Comparison of ENCODE assay signal across 28 mouse cellular contexts in the genomic region with DNA sequence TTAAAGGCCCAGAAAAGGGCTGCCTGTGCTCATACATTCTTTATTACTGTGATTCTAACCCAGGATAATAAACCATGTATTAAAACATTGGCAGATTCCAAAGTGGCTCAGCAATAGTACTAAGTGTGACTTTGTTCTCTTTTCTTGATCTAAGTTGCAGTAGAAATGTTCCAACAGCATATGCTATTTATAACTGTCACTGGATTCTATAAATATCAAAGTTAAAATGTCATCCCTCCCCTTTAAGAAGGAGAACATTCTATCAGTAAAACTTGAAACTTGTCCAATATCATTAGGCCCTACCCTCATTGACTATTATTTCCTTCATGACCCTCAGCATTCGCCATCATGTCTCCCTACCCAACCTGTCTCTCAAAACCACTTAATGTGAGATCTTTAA. TPM values are rescaled to one million over a fixed set of nuclear protein-coding genes. Genes with fewer than 3 reads are reported as not detected.
DNase-seq lines count a peak whose midpoint lies in the region; ATAC-seq and TF ChIP-seq lines count a peak whose summit lies in the region.
"Had no signal": no experiment of that assay in that cellular context is flagged by ENCODE, and none has a peak within 500 bp of the region (broad histone marks: within the 10 kb centered on the region; RNA-seq: fewer than 3 reads in every experiment).

No protein-coding gene starts in this region.

- no peak for TF ChIP-seq POLR2A in myocyte (IDR thresholded peaks at IDR 0.05; ENCODE audit: insufficient read length, low read depth)

- H3K9ac ChIP-seq in heart, embryonic 15.5 days: no peak overlapping the region
- H3K9ac ChIP-seq in kidney, postnatal 0 days (ENCODE audit: low read depth, low read length): no peak overlapping the region
- H3K9ac ChIP-seq: forebrain, embryonic 13.5 days; hindbrain, embryonic 13.5 days; intestine, embryonic 15.5 days had no signal

- no peaks in the 10 kb centered on the region for H3K27me3 ChIP-seq in heart, embryonic 15.5 days
- no peaks in the 10 kb centered on the region for H3K27me3 ChIP-seq in kidney, postnatal 0 days (ENCODE audit: insufficient read depth, low read length)
- no peaks in the 10 kb centered on the region for H3K27me3 ChIP-seq in myocyte (ENCODE audit: control insufficient read depth, insufficient read depth, insufficient read length)
- H3K27me3 ChIP-seq: forebrain, embryonic 13.5 days; hindbrain, embryonic 13.5 days; intestine, embryonic 15.5 days had no signal

- WGBS in heart, embryonic 15.5 days: 50% methylated on average over 1 of the region's 1 CpGs
- WGBS in kidney, postnatal 0 days: 69% methylated on average over 1 of the region's 1 CpGs

- intact Hi-C loops in heart, postnatal 25 days (cut with DNase I): no loop called here

- H3K36me3 ChIP-seq in heart, embryonic 15.5 days: no peaks in the 10 kb centered on the region
- H3K36me3 ChIP-seq in kidney, postnatal 0 days (ENCODE audit: insufficient read depth, low read length): no peaks in the 10 kb centered on the region
- no peaks in the 10 kb centered on the region for H3K36me3 ChIP-seq in myocyte (ENCODE audit: control insufficient read depth, insufficient read depth)
- H3K36me3 ChIP-seq: forebrain, embryonic 10.5 days; hindbrain, embryonic 10.5 days; hindbrain, embryonic 13.5 days; intestine, embryonic 15.5 days had no signal

- peaks cover 6% of the 10 kb centered on the region for H3K4me1 ChIP-seq in heart, embryonic 15.5 days (replicated peaks)
- H3K4me1 ChIP-seq in kidney, postnatal 0 days (replicated peaks; ENCODE audit: insufficient read depth, low read length): no peaks in the 10 kb centered on the region
- H3K4me1 ChIP-seq: forebrain, embryonic 10.5 days; forebrain, embryonic 13.5 days; hindbrain, embryonic 10.5 days; hindbrain, embryonic 13.5 days; intestine, embryonic 15.5 days had no signal

- H3ac ChIP-seq in myocyte (ENCODE audit: control insufficient read depth, insufficient read length): no peak overlapping the region

- H3K79me2 ChIP-seq in myocyte (ENCODE audit: control insufficient read depth, insufficient read depth): no peaks in the 10 kb centered on the region

- peak overlapping the region; percentile 71 for H3K27ac ChIP-seq in heart, embryonic 15.5 days
- H3K27ac ChIP-seq in kidney, postnatal 0 days: no peak overlapping the region
- H3K27ac ChIP-seq: forebrain, embryonic 10.5 days; forebrain, embryonic 13.5 days; hindbrain, embryonic 10.5 days; hindbrain, embryonic 13.5 days; intestine, embryonic 15.5 days had no signal

- ATAC-seq in heart, embryonic 15.5 days (replicated peaks; ENCODE audit: insufficient number of reproducible peaks, insufficient read depth, low FRiP score, low read depth): no peak
- no peak for ATAC-seq in kidney, postnatal 0 days (replicated peaks; ENCODE audit: low FRiP score, low read depth)
- ATAC-seq: activated CD4-positive, CD25-positive, alpha-beta regulatory T cell, adult 4 months; CD4-positive, CD25-positive, alpha-beta regulatory T cell, adult 4 months; forebrain, embryonic 13.5 days; forebrain, embryonic 16.5 days; hindbrain, embryonic 16.5 days; intestine, embryonic 15.5 days had no signal

- DNase-seq in heart, adult 8-10 months (ENCODE audit: low spot score): peak; percentile 14
- no peak for DNase-seq in heart, postnatal 25 days (ENCODE audit: low spot score)
- DNase-seq in heart, postnatal 4 days: no peak
- peak; percentile 31 for DNase-seq in kidney, postnatal 0 days (ENCODE audit: low spot score)
- no peak for DNase-seq in kidney, postnatal 36 days
- no peak for DNase-seq in Muller cell, postnatal 12 days (ENCODE audit: inconsistent ontology term)
- DNase-seq: adrenal gland, adult 8-10 months; adrenal gland, postnatal 25 days; cerebellum, adult 18-20 months; cerebellum, adult 9-10 months; cerebellum, postnatal 14 days; gastrocnemius, postnatal 14 days; kidney, adult 11 months; kidney, adult 8-10 months had no signal

- TF ChIP-seq CTCF in kidney, postnatal 0 days (IDR thresholded peaks at IDR 0.05; ENCODE audit: low read depth): no peak

- no peaks in the 10 kb centered on the region for H3K9me3 ChIP-seq in heart, embryonic 15.5 days (replicated peaks)
- H3K9me3 ChIP-seq in kidney, postnatal 0 days (replicated peaks; ENCODE audit: low read length): no peaks in the 10 kb centered on the region
- H3K9me3 ChIP-seq: forebrain, embryonic 10.5 days; forebrain, embryonic 13.5 days; hindbrain, embryonic 10.5 days; hindbrain, embryonic 13.5 days; intestine, embryonic 15.5 days had no signal

- H3K4me2 ChIP-seq in heart, embryonic 15.5 days: no peak overlapping the region
- no peak overlapping the region for H3K4me2 ChIP-seq in kidney, postnatal 0 days (ENCODE audit: low read length)
- H3K4me2 ChIP-seq in myocyte (ENCODE audit: low read depth): peak overlapping the region; percentile 27
- H3K4me2 ChIP-seq: forebrain, embryonic 13.5 days; hindbrain, embryonic 13.5 days; intestine, embryonic 15.5 days had no signal

- no peak overlapping the region for H3K4me3 ChIP-seq in heart, embryonic 15.5 days
- no peak overlapping the region for H3K4me3 ChIP-seq in kidney, postnatal 0 days (replicated peaks; ENCODE audit: low read depth, low read length)
- H3K4me3 ChIP-seq in myocyte: no peak overlapping the region
- H3K4me3 ChIP-seq: forebrain, embryonic 10.5 days; forebrain, embryonic 13.5 days; hindbrain, embryonic 10.5 days; hindbrain, embryonic 13.5 days; intestine, embryonic 15.5 days had no signal

TF ChIP-seq in myocyte, 11 proteins besides CTCF, POLR2A, EP300 and RAD21:
- TF ChIP-seq E2F4 (IDR thresholded peaks at IDR 0.05; ENCODE audit: insufficient read depth) (no peak), USF1 (IDR thresholded peaks at IDR 0.05; ENCODE audit: low read depth) (no peak), POLR2AphosphoS2 (IDR thresholded peaks at IDR 0.05; ENCODE audit: insufficient read length, low read depth) (no peak), MYOD1 (IDR thresholded peaks at IDR 0.05; ENCODE audit: control insufficient read depth in 1 of 3, insufficient read length in 2 of 3, low read depth in 2 of 3) (no peak), MAX (IDR thresholded peaks at IDR 0.05; ENCODE audit: low read depth) (no peak), SRF (IDR thresholded peaks at IDR 0.05; ENCODE audit: control insufficient read depth, insufficient read length, low read depth) (no peak), MYOG (IDR thresholded peaks at IDR 0.05; ENCODE audit: control insufficient read depth in 1 of 3, insufficient read depth in 1 of 3, insufficient read length in 2 of 3, low read depth in 2 of 3) (no peak), CEBPB (IDR thresholded peaks at IDR 0.05; ENCODE audit: insufficient read depth, poor library complexity, severe bottlenecking) (no peak), REST (IDR thresholded peaks at IDR 0.05; ENCODE audit: insufficient read depth, insufficient read length) (no peak), TCF3 (IDR thresholded peaks at IDR 0.05; ENCODE audit: insufficient read length, low read depth) (no peak), TCF12 (IDR thresholded peaks at IDR 0.05; ENCODE audit: insufficient read depth, poor library complexity, severe bottlenecking) (no peak)

RNA-seq across cellular contexts. Expression of gene Crb1, which starts 48.1 kb away (rescaled TPM):
- total RNA-seq in heart, adult 8-10 months (2022): 1 to 10 TPM in 1 of 4 experiments, under 1 TPM in 3; 0.22 to 1.1 (median 0.62) TPM
- under 1 TPM; 0.25 to 0.52 TPM for total RNA-seq in heart, postnatal 25 days (2021)
- polyA plus RNA-seq in heart, embryonic 15.5 days (2015; fragmentation: Nextera tagmentation; extraction: Ambion mirVana): 0.04 and 0.09 TPM in 2 replicates
- under 1 TPM; 0.07 to 0.12 TPM for total RNA-seq in heart, postnatal 4 days (2021)
- 0.29 and 0.32 TPM in 2 replicates for polyA plus RNA-seq in kidney, postnatal 0 days (2015; fragmentation: Nextera tagmentation; extraction: Ambion mirVana)
- 0.08 TPM for polyA plus RNA-seq in myocyte (2012; fragmentation: generic; extraction: Trizol)
- total RNA-seq: adrenal gland, adult 8-10 months; adrenal gland, postnatal 25 days; gastrocnemius, postnatal 14 days; MEL had no signal
- polyA plus RNA-seq: activated CD4-positive, CD25-positive, alpha-beta regulatory T cell, adult 4 months; C2C12; CD4-positive, CD25-positive, alpha-beta regulatory T cell, adult 4 months; gonadal fat pad, adult 2 months had no signal

Comparison
In these comparisons a context has a peak if more than half of its experiments do, and no peak if none do; other contexts are left out.
1. DNase-seq: peak in heart, adult 8-10 months (single experiment) and kidney, postnatal 0 days (single experiment); none in heart, postnatal 25 days (single experiment), heart, postnatal 4 days (single experiment), kidney, postnatal 36 days (0 of 2) and Muller cell, postnatal 12 days (single experiment).